Mouse (Mus musculus) bone marrow macrophage, adult 2 months (primary cell): ENCODE results near the gene Thsd1.

Source experiments
- CTCF ChIP-seq: IDR thresholded peaks from 2 replicates; pipeline ENCODE4 v1.5.1; 2012; ENCODE audit warnings: low read depth, mild to moderate bottlenecking, low read length, moderate library complexity
- POLR2A ChIP-seq: IDR thresholded peaks from 2 replicates; pipeline ENCODE4 v1.6.1; 2012; ENCODE audit warnings: mild to moderate bottlenecking, low read depth, low read length, borderline replicate concordance

DNA sequence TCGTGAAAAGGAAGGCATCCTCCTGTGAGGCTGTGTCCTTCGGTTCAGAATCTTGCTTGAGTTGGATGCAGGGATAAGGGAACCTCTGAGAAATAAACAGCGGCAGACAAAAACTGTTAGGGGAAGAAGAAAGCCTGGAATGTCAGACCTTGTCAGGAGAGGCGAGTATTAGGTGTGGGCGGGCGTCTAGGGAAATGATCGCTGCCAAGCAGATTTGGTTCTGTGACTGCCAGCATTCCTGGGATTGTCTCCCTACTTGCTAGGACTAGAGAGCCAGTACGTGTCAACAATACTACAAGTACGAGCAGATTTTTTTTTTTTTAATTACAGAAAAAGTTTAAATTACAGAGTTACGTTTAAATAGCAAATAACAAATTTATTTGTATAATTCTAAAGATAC, 47.5 kb downstream of the Thsd1 start:
- TF ChIP-seq CTCF = no peak
- no peak for TF ChIP-seq POLR2A
